In the genomic region with DNA sequence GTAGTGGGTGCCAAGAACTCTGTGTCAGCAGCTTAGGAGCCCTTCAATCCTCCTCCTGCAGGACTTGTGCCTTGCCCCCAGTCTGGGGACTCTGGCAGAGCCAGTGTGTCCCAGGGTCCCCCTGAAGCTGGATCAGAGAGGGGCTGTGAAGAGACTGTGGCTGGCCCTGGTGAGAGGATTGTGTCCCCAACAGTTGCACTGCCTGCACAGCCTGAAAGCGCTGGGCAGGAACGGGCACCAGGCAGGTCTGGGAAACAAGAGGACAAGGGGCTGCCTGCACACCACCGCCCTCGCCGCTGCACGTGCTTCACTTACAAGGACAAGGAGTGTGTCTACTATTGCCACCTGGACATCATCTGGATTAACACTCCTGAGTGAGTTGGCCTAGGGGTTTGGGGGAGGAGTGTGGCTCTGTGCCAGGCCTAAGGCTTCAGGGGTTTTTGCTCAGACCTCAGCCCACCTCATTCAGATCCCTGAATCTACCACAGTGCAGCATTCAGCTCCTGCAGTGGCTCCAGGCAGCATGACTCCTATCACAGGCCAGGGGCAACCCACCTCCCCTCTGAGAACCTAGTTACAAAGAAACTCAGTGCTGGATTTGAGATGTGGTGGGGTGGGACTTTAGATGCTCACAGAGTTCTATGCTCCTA, we compare ENCODE assay signal across 11 mouse cellular contexts. TPM values are rescaled to one million over a fixed set of nuclear protein-coding genes. Genes with fewer than 3 reads are reported as not detected.
DNase-seq lines count a peak whose midpoint lies in the region; ATAC-seq and TF ChIP-seq lines count a peak whose summit lies in the region.
"Had no signal": no experiment of that assay in that cellular context is flagged by ENCODE, and none has a peak within 500 bp of the region (broad histone marks: within the 10 kb centered on the region; RNA-seq: fewer than 3 reads in every experiment).

No protein-coding gene starts in this region.

- no peak for ATAC-seq in hindbrain, embryonic 11.5 days (ENCODE audit: low FRiP score)
- no peak for ATAC-seq in neural tube, embryonic 11.5 days (ENCODE audit: insufficient read depth, low FRiP score, low TSS enrichment)
- ATAC-seq in erythroblast, adult 5-6 weeks (replicated peaks; ENCODE audit: low FRiP score, poor library complexity, severe bottlenecking), result no peak

- no peak for TF ChIP-seq POLR2A in lung, adult 2 months (IDR thresholded peaks at IDR 0.05; ENCODE audit: borderline replicate concordance, extremely low read depth, low read depth, low read length)

- H3K9ac ChIP-seq in hindbrain, embryonic 11.5 days (ENCODE audit: low read depth, low read length), result no peak overlapping the region
- no peak overlapping the region for H3K9ac ChIP-seq in neural tube, embryonic 11.5 days (ENCODE audit: low read length)

- no peak for DNase-seq in gastrocnemius, adult 2 months
- no peak for DNase-seq in gastrocnemius, postnatal 36 days
- no peak for DNase-seq in lung, adult 2 months
- no peak for DNase-seq in lung, postnatal 25 days (ENCODE audit: low spot score)
- peak; percentile 24 for DNase-seq in hindbrain, embryonic 11.5 days (ENCODE audit: low spot score)
- no peak for DNase-seq in neural tube, embryonic 11.5 days (ENCODE audit: low spot score)
- DNase-seq in left cerebral cortex, adult 11 months (ENCODE audit: low spot score), result no peak

- TF ChIP-seq CTCF in gastrocnemius, adult 2 months (IDR thresholded peaks at IDR 0.05), result no peak
- TF ChIP-seq CTCF in lung, adult 2 months (IDR thresholded peaks at IDR 0.05; ENCODE audit: insufficient read depth, low read length), result no peak

- 62% methylated on average over 6 of the region's 6 CpGs for WGBS in lung, adult 2 months
- 51% methylated on average over 6 of the region's 6 CpGs for WGBS in hindbrain, embryonic 11.5 days
- 55% methylated on average over 6 of the region's 6 CpGs for WGBS in neural tube, embryonic 11.5 days

- no peak overlapping the region; the same call in 1 of the 2 replicates for H3K4me2 ChIP-seq in hindbrain, embryonic 11.5 days (replicated peaks; ENCODE audit: low read depth, low read length)
- peak overlapping the region; percentile 88 for H3K4me2 ChIP-seq in neural tube, embryonic 11.5 days (ENCODE audit: low read depth)

- no peaks in the 10 kb centered on the region for H3K36me3 ChIP-seq in hindbrain, embryonic 11.5 days (ENCODE audit: control insufficient read depth, insufficient read depth, low read length)
- H3K36me3 ChIP-seq in neural tube, embryonic 11.5 days (ENCODE audit: control insufficient read depth, insufficient read depth, low read length), result no peaks in the 10 kb centered on the region

- H3K4me1 ChIP-seq in lung, adult 2 months (ENCODE audit: control insufficient read depth, insufficient read depth, low read length), result no peaks in the 10 kb centered on the region
- H3K4me1 ChIP-seq in hindbrain, embryonic 11.5 days (replicated peaks; ENCODE audit: control insufficient read depth, insufficient read depth, low read length), result no peaks in the 10 kb centered on the region
- H3K4me1 ChIP-seq in neural tube, embryonic 11.5 days (ENCODE audit: control insufficient read depth, insufficient read depth, low read length), result no peaks in the 10 kb centered on the region; the same call in 1 of the 2 replicates

- H3K27ac ChIP-seq in gastrocnemius, adult 2 months, result no peak overlapping the region
- no peak overlapping the region for H3K27ac ChIP-seq in hindbrain, embryonic 11.5 days (ENCODE audit: low read depth, low read length)
- no peak overlapping the region for H3K27ac ChIP-seq in neural tube, embryonic 11.5 days (ENCODE audit: low read depth, low read length)
- H3K27ac ChIP-seq: macrophage had no signal

- H3K9me3 ChIP-seq in hindbrain, embryonic 11.5 days (ENCODE audit: control insufficient read depth, low read length), result no peaks in the 10 kb centered on the region
- H3K9me3 ChIP-seq in neural tube, embryonic 11.5 days (ENCODE audit: control insufficient read depth, low read length), result no peaks in the 10 kb centered on the region

- H3K27me3 ChIP-seq in hindbrain, embryonic 11.5 days (ENCODE audit: control insufficient read depth, insufficient read depth, low read length), result no peaks in the 10 kb centered on the region
- no peaks in the 10 kb centered on the region for H3K27me3 ChIP-seq in neural tube, embryonic 11.5 days (ENCODE audit: control insufficient read depth, insufficient read depth, low read length)

- H3K4me3 ChIP-seq in gastrocnemius, adult 2 months, result peak overlapping the region; percentile 67
- H3K4me3 ChIP-seq in lung, adult 2 months (replicated peaks; ENCODE audit: extremely low read depth, low read depth, low read length), result peak overlapping the region; percentile 24
- H3K4me3 ChIP-seq in hindbrain, embryonic 11.5 days (ENCODE audit: low read depth, low read length), result no peak overlapping the region
- no peak overlapping the region for H3K4me3 ChIP-seq in neural tube, embryonic 11.5 days (ENCODE audit: low read depth, low read length)
- H3K4me3 ChIP-seq: erythroblast, embryonic 14.5 days had no signal

- intact Hi-C loops in gastrocnemius, adult 2 months (cut with DNase I), result no loop called here
- intact Hi-C loops in gastrocnemius, postnatal 36 days (cut with DNase I), result no loop called here

RNA-seq across cellular contexts. Expression of a gene that starts 1.2 kb away (rescaled TPM):
- total RNA-seq in gastrocnemius, adult 2 months (2021), result under 1 TPM; 0.23 to 0.42 TPM
- total RNA-seq in gastrocnemius, postnatal 36 days (2021), result 1 to 10 TPM in 1 of 2 experiments, under 1 TPM in 1; 0.79 to 1.2 TPM
- polyA plus RNA-seq in lung, adult 2 months (2012; rRNA removed), result 7.8 and 10.4 TPM in 2 replicates
- polyA plus RNA-seq in hindbrain, embryonic 11.5 days (2014; fragmentation: Nextera tagmentation; extraction: Ambion mirVana), result 9.5 and 9.8 TPM in 2 replicates
- polyA plus RNA-seq in neural tube, embryonic 11.5 days (2014; fragmentation: Nextera tagmentation; extraction: Ambion mirVana), result 7.0 and 7.9 TPM in 2 replicates
- total RNA-seq in erythroblast, adult 5-6 weeks (2015; ENCODE audit: low replicate concordance), result not detected in 2 replicates
- total RNA-seq in erythroblast, adult 5-6 weeks (2017; ENCODE audit: low replicate concordance), result 0.42 TPM in 1 of 2 replicates, not detected in the other
- polyA plus RNA-seq: C2C12; erythroblast, embryonic 14.5 days; macrophage had no signal

Comparison
In these comparisons a context has a peak if more than half of its experiments do, and no peak if none do; other contexts are left out.
1. H3K4me3 ChIP-seq: peak in gastrocnemius, adult 2 months (single experiment) and lung, adult 2 months (single experiment); none in hindbrain, embryonic 11.5 days (single experiment) and neural tube, embryonic 11.5 days (single experiment).